Mouse (Mus musculus): Measurements from ENCODE around the gene Tmcc3. TPM values are rescaled to one million over a fixed set of nuclear protein-coding genes. Genes with fewer than 3 reads are reported as not detected.

Gene Tmcc3
- polyA plus RNA-seq, 1 experiment from 2014 or later, result 7.2 TPM

DNA sequence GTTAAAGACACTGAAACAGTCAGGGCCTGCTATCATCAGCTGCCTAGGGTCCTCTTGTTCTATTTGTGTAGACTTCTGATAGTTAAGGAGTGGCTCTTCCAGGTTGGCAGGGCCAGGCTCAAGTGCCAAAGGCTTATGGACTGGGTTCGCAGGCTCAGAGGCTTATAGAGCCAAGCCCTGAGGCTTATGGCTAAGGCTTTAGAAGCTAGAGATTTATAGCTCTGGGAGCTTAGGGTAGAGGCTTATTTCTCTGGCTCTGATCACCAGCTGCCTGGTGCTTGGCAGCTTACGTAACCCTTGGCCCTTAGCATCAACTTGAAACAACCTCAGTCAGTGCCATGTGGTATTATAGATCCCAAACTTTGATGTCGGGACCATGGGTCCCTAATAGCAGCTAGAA lies 13.3 kb upstream of the Tmcc3 start, which contains the start of gene Gm4792:
TSS of gene Gm4792 (minus strand) at position 233 of the 400 bp plus-strand sequence.
- no peak within 1 kb of the TSS for H3K4me2 ChIP-seq (replicated peaks)
- no peak for ATAC-seq (ENCODE audit: insufficient number of reproducible peaks, insufficient read depth, low FRiP score, low TSS enrichment)
- H3K36me3 ChIP-seq, result no peaks in the 10 kb centered on the region
- H3K27ac ChIP-seq, result no peak within 1 kb of the TSS
- H3K4me3 ChIP-seq, result no peak within 1 kb of the TSS
- H3K4me1 ChIP-seq, result no peaks in the 10 kb centered on the region; the same call in 1 of the 2 replicates
- WGBS, result 84% methylated on average over 3 of the region's 3 CpGs
- H3K27me3 ChIP-seq, result no peaks in the 10 kb centered on the region
- no peaks in the 10 kb centered on the region for H3K9me3 ChIP-seq
- no peak within 1 kb of the TSS for H3K9ac ChIP-seq

DNA sequence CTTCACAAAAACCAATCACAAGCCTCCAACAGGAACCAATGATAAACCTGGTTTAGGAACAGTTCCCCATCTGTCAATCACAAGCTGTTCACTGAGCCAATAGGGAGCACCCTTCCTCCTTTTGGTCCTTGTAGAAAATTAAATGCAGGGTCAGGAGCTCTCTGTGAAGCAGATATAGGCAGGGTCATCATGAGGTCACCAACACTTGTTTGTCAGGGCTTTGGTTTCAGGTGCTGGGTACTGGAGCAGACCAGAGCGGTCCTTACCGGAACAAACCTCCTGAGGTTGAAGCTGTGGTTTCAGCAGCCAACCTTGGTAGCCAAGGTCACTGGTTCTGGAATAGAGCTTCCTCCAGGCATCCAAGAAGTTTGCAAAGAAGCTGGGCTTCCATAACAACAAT lies 12.4 kb upstream of the Tmcc3 start:
- no peak overlapping the region for H3K4me3 ChIP-seq
- no peak for ATAC-seq (ENCODE audit: insufficient number of reproducible peaks, insufficient read depth, low FRiP score, low TSS enrichment)
- no peak overlapping the region for H3K4me2 ChIP-seq (replicated peaks)
- H3K9me3 ChIP-seq, result no peaks in the 10 kb centered on the region
- no peak overlapping the region for H3K9ac ChIP-seq
- H3K27ac ChIP-seq, result no peak overlapping the region
- H3K4me1 ChIP-seq, result no peaks in the 10 kb centered on the region; the same call in 1 of the 2 replicates
- H3K36me3 ChIP-seq, result no peaks in the 10 kb centered on the region
- no peaks in the 10 kb centered on the region for H3K27me3 ChIP-seq
- 91% methylated on average over 2 of the region's 2 CpGs for WGBS

DNA sequence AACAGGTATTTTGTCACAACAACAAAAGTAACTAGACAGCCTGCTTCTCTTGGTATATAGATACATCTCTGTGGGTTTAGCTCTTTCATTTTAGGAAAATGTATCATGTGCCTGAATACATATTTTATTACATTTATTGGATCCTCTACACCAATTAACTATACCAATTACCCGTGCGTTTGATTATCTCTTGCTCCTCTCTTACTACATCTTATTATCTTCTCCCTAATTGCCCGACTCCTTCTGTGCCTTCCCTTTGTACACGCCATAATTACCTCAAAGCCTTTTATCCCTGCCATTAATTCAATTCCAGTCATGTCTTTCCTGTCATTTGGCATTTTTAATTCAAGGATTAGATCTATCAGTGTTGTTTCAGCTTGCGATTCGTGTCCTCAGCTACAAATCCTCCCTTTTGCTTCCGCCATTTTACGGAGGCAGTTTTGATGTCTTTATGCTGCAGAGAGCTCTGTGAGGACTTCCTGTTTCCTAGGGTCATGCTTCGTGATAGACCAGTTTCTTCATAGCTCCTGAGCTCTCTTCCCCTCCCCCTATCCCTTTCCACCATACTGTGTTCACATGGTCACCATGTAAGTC lies 7.6 kb upstream of the Tmcc3 start:
- H3K4me1 ChIP-seq, result no peaks in the 10 kb centered on the region
- H3K27ac ChIP-seq, result no peak overlapping the region
- ATAC-seq (ENCODE audit: insufficient number of reproducible peaks, insufficient read depth, low FRiP score, low TSS enrichment), result no peak
- H3K4me3 ChIP-seq, result no peak overlapping the region
- WGBS, result 82% methylated on average over 9 of the region's 9 CpGs
- no peaks in the 10 kb centered on the region; the same call in 1 of the 2 replicates for H3K27me3 ChIP-seq
- no peak overlapping the region for H3K4me2 ChIP-seq (replicated peaks)
- H3K9me3 ChIP-seq, result no peaks in the 10 kb centered on the region
- H3K9ac ChIP-seq, result no peak overlapping the region
- H3K36me3 ChIP-seq, result no peaks in the 10 kb centered on the region

DNA sequence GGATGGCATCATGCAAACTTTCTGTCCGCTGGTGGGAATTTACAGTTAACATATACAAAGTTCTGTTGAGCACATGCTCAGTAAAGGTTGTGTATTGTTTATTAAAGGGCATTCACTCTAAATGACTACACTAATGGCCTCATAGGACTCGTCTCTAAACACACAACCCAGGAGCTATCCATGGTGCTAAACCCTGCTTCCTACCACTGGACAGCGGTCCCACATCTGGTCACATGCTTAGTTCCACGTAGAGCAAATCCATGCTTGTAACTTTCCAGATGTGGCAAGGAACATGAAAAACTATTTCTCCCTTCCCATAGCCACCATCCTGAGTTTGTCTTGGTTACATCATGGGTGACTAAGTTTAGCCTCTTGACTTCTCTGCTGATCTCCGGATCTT lies 6.2 kb upstream of the Tmcc3 start:
- WGBS, result 55% methylated on average over 5 of the region's 5 CpGs
- no peak overlapping the region for H3K4me3 ChIP-seq
- no peak for ATAC-seq (ENCODE audit: insufficient number of reproducible peaks, insufficient read depth, low FRiP score, low TSS enrichment)
- H3K9ac ChIP-seq, result no peak overlapping the region
- H3K27me3 ChIP-seq, result peaks cover 4% of the 10 kb centered on the region
- no peaks in the 10 kb centered on the region for H3K36me3 ChIP-seq
- no peaks in the 10 kb centered on the region for H3K9me3 ChIP-seq
- no peaks in the 10 kb centered on the region for H3K4me1 ChIP-seq
- H3K4me2 ChIP-seq (replicated peaks), result no peak overlapping the region
- no peak overlapping the region for H3K27ac ChIP-seq

DNA sequence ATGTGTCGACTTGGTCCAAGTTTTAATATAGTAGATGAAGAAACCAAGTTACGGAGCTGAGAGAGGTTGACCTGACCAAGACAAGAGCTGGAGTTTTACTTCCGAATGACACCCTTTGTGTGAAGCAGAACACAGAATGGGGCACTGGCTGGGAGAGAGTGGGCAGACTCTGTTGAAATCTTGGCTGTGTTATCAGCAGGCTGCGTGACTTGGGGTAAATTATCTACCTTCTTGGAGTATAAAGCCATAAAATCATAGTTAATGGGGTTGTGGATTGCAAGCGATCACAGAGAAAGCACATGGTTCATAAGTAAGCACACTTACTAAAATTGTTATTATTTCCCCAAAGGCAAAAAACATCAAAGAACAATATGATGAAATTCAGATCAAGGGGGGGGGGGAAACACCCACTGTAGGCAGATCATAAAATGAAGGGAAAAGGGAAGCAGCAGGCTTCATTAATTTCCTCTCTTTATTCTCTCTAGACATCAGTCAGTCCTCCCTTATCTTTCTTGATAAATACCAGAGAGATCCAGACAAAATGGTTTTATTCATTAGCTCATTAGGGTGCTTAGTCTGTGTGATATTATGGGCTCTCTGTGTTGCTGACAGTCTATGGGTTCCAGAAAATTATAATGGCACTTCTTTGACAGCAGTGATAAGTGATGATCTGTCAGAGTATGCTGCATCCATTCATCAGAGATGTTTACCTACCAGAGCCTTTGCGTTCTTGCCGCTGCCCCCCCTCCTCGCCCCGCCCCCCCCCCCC lies 1.1 kb upstream of the Tmcc3 start:
- no peak for ATAC-seq (ENCODE audit: insufficient number of reproducible peaks, insufficient read depth, low FRiP score, low TSS enrichment)
- no peaks in the 10 kb centered on the region for H3K36me3 ChIP-seq
- peaks cover 9% of the 10 kb centered on the region; the same call in 1 of the 2 replicates for H3K4me1 ChIP-seq
- no peak overlapping the region for H3K27ac ChIP-seq
- H3K27me3 ChIP-seq, result peaks cover 29% of the 10 kb centered on the region
- H3K4me2 ChIP-seq (replicated peaks), result no peak overlapping the region
- H3K4me3 ChIP-seq, result no peak overlapping the region
- 60% methylated on average over 8 of the region's 9 CpGs for WGBS
- no peaks in the 10 kb centered on the region for H3K9me3 ChIP-seq
- H3K9ac ChIP-seq, result no peak overlapping the region

DNA sequence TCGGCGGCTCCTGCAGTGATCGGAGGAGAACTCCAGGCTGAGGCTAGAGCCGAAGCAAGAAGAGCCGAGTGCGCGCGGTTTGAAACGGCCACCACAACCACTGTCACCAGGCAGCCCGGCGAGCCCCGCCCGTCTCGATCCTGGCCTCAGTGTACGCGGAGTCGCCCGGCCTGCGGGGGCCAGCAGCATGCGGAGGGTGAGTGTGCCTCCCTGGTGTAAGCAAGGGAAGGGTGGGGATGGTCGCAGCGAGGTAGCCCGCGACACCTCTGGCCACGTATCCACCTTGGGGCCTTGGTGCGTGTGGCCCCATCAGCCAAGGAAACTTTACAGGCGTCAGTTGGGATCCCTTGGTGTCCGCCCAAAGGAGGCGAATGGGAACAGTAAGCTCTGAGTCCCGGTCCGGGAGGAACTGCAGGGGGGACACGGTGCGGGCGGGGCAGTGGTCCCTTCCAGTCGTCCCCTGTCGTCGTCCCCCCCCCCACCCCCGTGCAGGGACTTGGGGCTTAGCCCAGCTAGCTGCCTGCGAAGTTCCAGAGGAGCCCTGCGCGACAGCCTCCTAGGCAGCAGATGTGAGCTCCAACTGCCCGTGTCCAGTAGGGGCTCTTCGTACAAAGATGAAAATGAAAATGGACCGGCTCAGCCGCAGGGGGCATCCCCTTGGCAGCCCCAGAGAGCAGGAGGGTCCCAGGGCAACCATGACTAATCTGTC lies 412 bp downstream of the Tmcc3 start:
- Histone ChIP-seq H3K27ac (no peak overlapping the region), H3K9me3 (no peaks in the 10 kb centered on the region), H3K4me2 (replicated peaks) (peak overlapping the region; percentile 96), H3K27me3 (peaks cover 29% of the 10 kb centered on the region), H3K4me1 (peaks cover 9% of the 10 kb centered on the region; the same call in 1 of the 2 replicates), H3K4me3 (peak overlapping the region; percentile 50), H3K9ac (peak overlapping the region; percentile 16), H3K36me3 (no peaks in the 10 kb centered on the region)
- 2% methylated on average over 45 of the region's 45 CpGs for WGBS
- peak; percentile 69 for ATAC-seq (ENCODE audit: insufficient number of reproducible peaks, insufficient read depth, low FRiP score, low TSS enrichment)

DNA sequence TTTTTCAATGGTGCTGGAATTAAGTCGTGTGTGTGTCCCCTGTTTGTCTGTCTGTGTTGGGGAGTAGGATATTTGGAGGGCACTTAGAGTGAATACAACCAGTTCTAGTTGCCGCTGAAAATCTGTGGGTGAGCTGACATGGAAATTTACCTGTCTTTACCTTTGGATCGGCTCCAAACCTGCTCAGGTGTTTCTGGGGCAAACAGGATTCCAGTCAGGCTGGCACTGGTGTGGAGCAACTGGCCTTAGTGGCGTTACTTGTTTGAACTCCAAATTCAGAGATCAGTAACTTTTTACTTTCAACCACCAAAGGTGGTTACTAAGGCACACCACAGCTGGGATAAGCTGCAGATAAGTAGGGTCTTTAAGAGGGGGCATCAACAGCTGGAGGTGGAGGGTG lies 1.4 kb downstream of the Tmcc3 start:
- 81% methylated on average over 4 of the region's 4 CpGs for WGBS
- Histone ChIP-seq H3K36me3 (no peaks in the 10 kb centered on the region), H3K4me3 (no peak overlapping the region), H3K4me2 (replicated peaks) (no peak overlapping the region), H3K27ac (no peak overlapping the region), H3K27me3 (peaks cover 29% of the 10 kb centered on the region), H3K9me3 (no peaks in the 10 kb centered on the region), H3K9ac (no peak overlapping the region), H3K4me1 (peaks cover 9% of the 10 kb centered on the region; the same call in 1 of the 2 replicates)
- no peak for ATAC-seq (ENCODE audit: insufficient number of reproducible peaks, insufficient read depth, low FRiP score, low TSS enrichment)

DNA sequence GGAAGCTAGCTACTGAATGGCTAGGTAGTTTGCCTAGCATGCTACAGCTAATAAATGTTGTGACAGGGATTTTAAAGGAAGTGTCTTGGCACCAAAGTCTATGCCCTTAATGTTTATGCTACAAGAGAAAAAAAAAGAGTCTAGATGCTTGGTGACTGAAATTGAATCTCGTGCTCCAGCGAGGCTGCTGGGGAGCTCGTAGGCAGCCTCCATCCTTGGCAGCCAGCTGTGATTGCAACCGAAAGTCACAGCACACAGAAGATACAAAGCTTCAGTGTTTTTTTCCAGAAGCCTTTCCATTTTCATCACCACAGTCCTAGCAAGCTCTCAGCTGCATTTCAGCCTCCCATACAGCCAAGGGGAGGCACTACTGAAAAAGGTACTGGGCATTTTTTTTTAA lies 6.8 kb downstream of the Tmcc3 start:
- no peaks in the 10 kb centered on the region for H3K36me3 ChIP-seq
- no peak overlapping the region for H3K27ac ChIP-seq
- no peaks in the 10 kb centered on the region for H3K9me3 ChIP-seq
- no peak overlapping the region for H3K4me3 ChIP-seq
- no peak for ATAC-seq (ENCODE audit: insufficient number of reproducible peaks, insufficient read depth, low FRiP score, low TSS enrichment)
- H3K4me2 ChIP-seq (replicated peaks), result no peak overlapping the region
- no peak overlapping the region for H3K9ac ChIP-seq
- 37% methylated on average over 4 of the region's 4 CpGs for WGBS
- H3K27me3 ChIP-seq, result peaks cover 4% of the 10 kb centered on the region
- H3K4me1 ChIP-seq, result no peaks in the 10 kb centered on the region

DNA sequence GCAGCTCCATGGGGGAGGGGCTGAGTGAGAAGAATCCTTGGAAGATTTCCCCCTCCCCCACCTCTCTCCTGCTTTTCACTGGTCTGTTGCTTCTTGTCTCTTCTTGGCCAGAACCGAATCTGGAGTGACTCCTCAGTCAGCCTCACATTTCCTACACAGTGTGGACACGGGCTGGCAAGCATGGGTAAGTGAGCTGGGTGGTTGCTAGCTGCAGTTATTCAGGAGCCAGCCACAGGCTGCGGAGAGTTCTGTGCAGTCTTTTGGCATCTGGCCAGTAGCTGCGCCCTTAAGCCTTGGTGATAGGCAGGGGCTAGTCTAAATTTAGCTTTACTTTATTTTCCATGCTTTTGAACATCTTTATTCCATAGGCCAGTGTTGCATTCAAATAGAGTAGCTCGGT lies 18.2 kb downstream of the Tmcc3 start:
- Histone ChIP-seq H3K36me3 (no peaks in the 10 kb centered on the region), H3K4me1 (peaks cover 6% of the 10 kb centered on the region; the same call in 1 of the 2 replicates), H3K4me3 (no peak overlapping the region), H3K4me2 (replicated peaks) (no peak overlapping the region), H3K27ac (no peak overlapping the region), H3K9ac (no peak overlapping the region), H3K9me3 (no peaks in the 10 kb centered on the region), H3K27me3 (no peaks in the 10 kb centered on the region)
- 53% methylated on average over 5 of the region's 5 CpGs for WGBS
- ATAC-seq (ENCODE audit: insufficient number of reproducible peaks, insufficient read depth, low FRiP score, low TSS enrichment), result peak; percentile 75; the same call in 1 of the 2 replicates

DNA sequence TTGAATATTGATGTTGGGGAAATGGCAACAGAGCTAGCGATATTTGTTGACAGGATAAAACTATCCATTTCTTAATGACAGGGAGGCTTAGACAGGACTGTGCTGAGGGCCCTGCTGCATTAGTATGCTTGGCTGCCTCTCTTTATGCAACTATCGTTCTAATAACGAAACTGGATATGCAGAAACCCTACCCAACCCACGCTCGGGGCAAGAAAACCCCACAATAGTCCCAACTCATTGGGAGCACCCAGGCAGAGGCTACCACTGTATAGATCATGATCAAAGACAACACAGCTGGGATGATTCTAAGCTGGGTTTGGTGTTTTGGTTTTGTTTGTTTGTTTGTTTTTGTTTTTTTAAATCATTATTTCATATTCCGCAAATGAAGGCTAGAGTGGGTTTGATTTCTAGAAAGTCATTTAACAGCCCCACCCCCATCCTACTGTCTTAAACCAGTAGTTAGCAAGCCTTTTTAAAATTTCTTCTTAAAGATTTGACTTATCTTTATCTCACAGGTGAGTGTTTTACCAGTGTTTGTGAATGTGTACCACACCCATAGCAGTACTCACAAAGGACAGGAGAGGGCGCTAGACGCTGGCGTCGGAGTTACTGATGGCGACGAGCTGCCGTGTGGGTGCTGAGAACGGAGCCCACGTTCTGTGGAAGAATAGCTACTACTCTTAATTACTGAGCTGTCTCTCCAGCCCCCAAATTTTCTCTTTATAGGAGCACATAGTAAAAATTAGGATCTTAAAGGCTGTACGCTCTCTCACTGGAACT lies 20.8 kb downstream of the Tmcc3 start:
- WGBS, result 80% methylated on average over 16 of the region's 16 CpGs
- no peaks in the 10 kb centered on the region for H3K9me3 ChIP-seq

DNA sequence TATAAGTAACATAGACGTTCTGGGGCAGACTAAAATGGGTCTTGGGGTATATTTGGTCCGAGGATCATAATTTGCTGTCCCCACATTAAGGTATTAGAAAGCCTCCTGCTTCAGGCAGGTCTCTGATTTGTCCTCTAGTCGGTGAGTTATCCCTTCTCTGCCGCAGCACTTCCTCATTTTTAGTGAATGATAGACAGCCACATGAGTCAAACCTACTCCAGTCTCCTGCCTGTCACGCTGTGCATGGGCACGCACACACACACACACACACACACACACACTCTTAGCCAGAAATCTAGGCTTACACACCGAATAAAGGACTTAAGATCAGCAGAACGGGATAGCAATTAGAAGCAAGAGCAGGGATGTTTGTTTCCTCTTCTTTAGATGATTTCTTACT lies 21.6 kb downstream of the Tmcc3 start:
- H3K9me3 ChIP-seq, result no peaks in the 10 kb centered on the region
- H3K27me3 ChIP-seq, result no peaks in the 10 kb centered on the region
- H3K27ac ChIP-seq, result no peak overlapping the region
- H3K4me3 ChIP-seq, result no peak overlapping the region
- WGBS, result 85% methylated on average over 8 of the region's 8 CpGs
- H3K36me3 ChIP-seq, result no peaks in the 10 kb centered on the region
- H3K4me1 ChIP-seq, result peaks cover 6% of the 10 kb centered on the region; the same call in 1 of the 2 replicates
- no peak for ATAC-seq (ENCODE audit: insufficient number of reproducible peaks, insufficient read depth, low FRiP score, low TSS enrichment)
- H3K9ac ChIP-seq, result no peak overlapping the region
- no peak overlapping the region for H3K4me2 ChIP-seq (replicated peaks)

More for the DNA sequence above, 20.8 kb downstream of the Tmcc3 start:
- H3K4me1 ChIP-seq, result peaks cover 6% of the 10 kb centered on the region; the same call in 1 of the 2 replicates
- no peak overlapping the region for H3K27ac ChIP-seq
- no peak overlapping the region for H3K9ac ChIP-seq
- H3K36me3 ChIP-seq, result no peaks in the 10 kb centered on the region
- H3K4me2 ChIP-seq (replicated peaks), result no peak overlapping the region
- ATAC-seq (ENCODE audit: insufficient number of reproducible peaks, insufficient read depth, low FRiP score, low TSS enrichment), result no peak
- no peaks in the 10 kb centered on the region for H3K27me3 ChIP-seq
- H3K4me3 ChIP-seq, result no peak overlapping the region
